Mouse (Mus musculus): ENCODE results near the gene Calhm1.

GRCm38 (mm10) chr19:47175472-47175871 lies 31.4 kb upstream of the Calhm1 start:
- no peak for TF ChIP-seq POLR2A (IDR thresholded peaks at IDR 0.05; ENCODE audit: insufficient read depth, low read length)
- no peak for TF ChIP-seq EP300 (IDR thresholded peaks at IDR 0.05; ENCODE audit: insufficient read depth, low read depth, low read length)

Data from ES-Bruce4 (cell line).